8 mouse cellular contexts compared by ENCODE assay signal in the genomic region with DNA sequence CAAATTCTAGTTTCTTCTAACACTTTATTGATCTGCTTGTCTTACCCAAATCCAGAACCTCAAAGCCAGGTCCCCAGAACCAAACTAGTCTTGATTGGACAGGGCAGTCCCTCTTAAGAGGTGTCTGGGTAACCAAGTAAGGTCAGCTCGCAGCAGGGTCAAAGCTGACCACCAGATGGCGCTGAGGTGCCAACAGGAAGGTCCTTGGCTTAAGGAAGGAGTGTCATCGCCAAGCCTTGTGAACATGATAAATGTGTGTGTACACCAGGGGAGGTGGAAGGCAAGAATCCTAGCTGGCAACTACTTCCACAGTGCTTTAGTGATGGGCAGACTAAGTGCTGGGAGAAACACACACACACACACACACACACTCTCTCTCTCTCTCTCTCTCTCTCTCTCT. TPM values are rescaled to one million over a fixed set of nuclear protein-coding genes. Genes with fewer than 3 reads are reported as not detected.
DNase-seq lines count a peak whose midpoint lies in the region; ATAC-seq lines count a peak whose summit lies in the region.

No protein-coding gene starts in this region.

- peak; percentile 90 for DNase-seq in A20 (ENCODE audit: low read depth, low spot score)
- DNase-seq in adrenal gland, adult 2 months, result peak; percentile 93
- DNase-seq in embryo, embryonic 11 days, result peak; percentile 92
- peak; percentile 94 for DNase-seq in heart, embryonic 10.5 days (ENCODE audit: low spot score)
- peak; percentile 94 for DNase-seq in liver
- peak; percentile 88 to 91 for DNase-seq in natural killer cell, adult 2 months (ENCODE audit: low spot score in 2 of 2)

- H3K4me2 ChIP-seq in kidney, embryonic 15.5 days, result peak overlapping the region; percentile 92
- H3K4me2 ChIP-seq in stomach, embryonic 15.5 days, result peak overlapping the region; percentile 92; the same call in 1 of the 2 replicates

- H3K4me1 ChIP-seq in heart, embryonic 10.5 days, result peaks cover 48% of the 10 kb centered on the region
- peaks cover 34% of the 10 kb centered on the region for H3K4me1 ChIP-seq in kidney, embryonic 15.5 days
- peaks cover 23% of the 10 kb centered on the region; the same call in 1 of the 2 replicates for H3K4me1 ChIP-seq in stomach, embryonic 15.5 days

- peaks cover 19% of the 10 kb centered on the region; the same call in 1 of the 2 replicates for H3K27me3 ChIP-seq in heart, embryonic 10.5 days (ENCODE audit: insufficient read depth, poor library complexity, severe bottlenecking)
- H3K27me3 ChIP-seq in kidney, embryonic 15.5 days, result peaks cover 9% of the 10 kb centered on the region; the same call in 1 of the 2 replicates
- no peaks in the 10 kb centered on the region for H3K27me3 ChIP-seq in stomach, embryonic 15.5 days (replicated peaks)

- peak overlapping the region; percentile 81; the same call in 1 of the 2 replicates for H3K4me3 ChIP-seq in heart, embryonic 10.5 days
- peak overlapping the region; percentile 68; the same call in 1 of the 2 replicates for H3K4me3 ChIP-seq in kidney, embryonic 15.5 days (replicated peaks)
- H3K4me3 ChIP-seq in stomach, embryonic 15.5 days (replicated peaks), result no peak overlapping the region

- ATAC-seq in kidney, embryonic 15.5 days (replicated peaks; ENCODE audit: low FRiP score), result no peak
- ATAC-seq in stomach, embryonic 15.5 days (ENCODE audit: insufficient read depth, low FRiP score, low read depth), result peak; percentile 14; the same call in 1 of the 2 replicates

- no peak overlapping the region for H3K27ac ChIP-seq in heart, embryonic 10.5 days
- no peak overlapping the region for H3K27ac ChIP-seq in kidney, embryonic 15.5 days
- no peak overlapping the region for H3K27ac ChIP-seq in stomach, embryonic 15.5 days

- H3K9ac ChIP-seq in kidney, embryonic 15.5 days, result no peak overlapping the region
- no peak overlapping the region for H3K9ac ChIP-seq in stomach, embryonic 15.5 days

- no peaks in the 10 kb centered on the region for H3K9me3 ChIP-seq in heart, embryonic 10.5 days
- no peaks in the 10 kb centered on the region for H3K9me3 ChIP-seq in kidney, embryonic 15.5 days (replicated peaks)
- no peaks in the 10 kb centered on the region for H3K9me3 ChIP-seq in stomach, embryonic 15.5 days

- H3K36me3 ChIP-seq in heart, embryonic 10.5 days, result peaks cover 40% of the 10 kb centered on the region
- peaks cover 43% of the 10 kb centered on the region for H3K36me3 ChIP-seq in kidney, embryonic 15.5 days
- H3K36me3 ChIP-seq in stomach, embryonic 15.5 days, result peaks cover 29% of the 10 kb centered on the region

- under 1% methylated on average over 3 of the region's 3 CpGs for WGBS in heart, embryonic 10.5 days
- 3% methylated on average over 3 of the region's 3 CpGs for WGBS in kidney, embryonic 15.5 days
- 0% methylated on average over 3 of the region's 3 CpGs for WGBS in stomach, embryonic 15.5 days

RNA-seq across cellular contexts. Expression of a gene that starts 2.7 kb away (rescaled TPM):
- 10 to 100 TPM; 40.5 to 53.8 TPM for total RNA-seq in adrenal gland, adult 2 months (2021)
- polyA plus RNA-seq in adrenal gland, adult 2 months (2012; rRNA removed), result 33.0 and 42.8 TPM in 2 replicates
- polyA plus RNA-seq in heart, embryonic 10.5 days (2016; fragmentation: Nextera tagmentation; extraction: Ambion mirVana), result 22.7 and 31.3 TPM in 2 replicates
- polyA plus RNA-seq in kidney, embryonic 15.5 days (2015; fragmentation: Nextera tagmentation; extraction: Ambion mirVana), result 22.0 and 24.6 TPM in 2 replicates
- 23.8 and 26.6 TPM in 2 replicates for polyA plus RNA-seq in stomach, embryonic 15.5 days (2015; fragmentation: Nextera tagmentation; extraction: Ambion mirVana)

RNA-seq across cellular contexts. Expression of a gene that starts 23.4 kb away (rescaled TPM):
- not detected for total RNA-seq in adrenal gland, adult 2 months (2021)
- polyA plus RNA-seq in adrenal gland, adult 2 months (2012; rRNA removed), result not detected in 2 replicates
- polyA plus RNA-seq in heart, embryonic 10.5 days (2016; fragmentation: Nextera tagmentation; extraction: Ambion mirVana), result not detected in 2 replicates
- not detected in 2 replicates for polyA plus RNA-seq in kidney, embryonic 15.5 days (2015; fragmentation: Nextera tagmentation; extraction: Ambion mirVana)
- 0.05 TPM in 1 of 2 replicates, not detected in the other for polyA plus RNA-seq in stomach, embryonic 15.5 days (2015; fragmentation: Nextera tagmentation; extraction: Ambion mirVana)
